Mouse (Mus musculus) G1E (cell line): ENCODE data around the gene Tmod2.

ENCODE experiments used
- CTCF ChIP-seq: IDR thresholded peaks from 2 replicates; pipeline ENCODE4 v1.5.1; 2012; ENCODE audit warnings: low read depth, low read length, inconsistent platforms, mixed read lengths
- GATA1 ChIP-seq: IDR thresholded peaks from 2 replicates; pipeline ENCODE4 v1.6.1; 2012; ENCODE audit warnings: borderline replicate concordance, low read length, inconsistent platforms, mixed read lengths
- POLR2AphosphoS5 ChIP-seq: IDR thresholded peaks from 2 replicates; pipeline ENCODE4 v1.6.1; 2012; ENCODE audit warnings: low read depth, low read length, inconsistent platforms; ENCODE audit not compliant: insufficient replicate concordance
- TAL1 ChIP-seq: conservative IDR thresholded peaks from 2 replicates; pipeline ENCODE4 v1.6.1; 2012; ENCODE audit warnings: low read depth, low read length, inconsistent platforms, mixed read lengths

- TF ChIP-seq CTCF (no peak), POLR2AphosphoS5 (no peak), GATA1 (no peak), TAL1 (no peak)
Measured at GRCm38 (mm10) chr9:75593481-75593880, 17.6 kb downstream of the Tmod2 start.
